Mouse (Mus musculus) gastrocnemius, postnatal 14 days (tissue): ENCODE data around the gene Gm26965. TPM values are rescaled to one million over a fixed set of nuclear protein-coding genes. Genes with fewer than 3 reads are reported as not detected.
"Not testable (repeated sequence)": the region's sequence is repeated elsewhere in the genome, so short reads cannot be mapped to it uniquely, and the experiment has no call there.

Experiments
- DNase-seq: peaks from one replicate; pipeline ENCODE4 v3.0.0; 2021; ENCODE audit warnings: mixed read lengths
- intact Hi-C: fragments of 180-260 bp; cut with DNase I; formaldehyde crosslinking; loops from one replicate; pipeline ENCODE4 v1.15.1; 2025; ENCODE audit warnings: low total_unique reads
- long read RNA-seq, 2 experiments: library from polyadenylated mRNA; stranded (forward); transcript quantifications; one replicate each; pipeline ENCODE4 v2.0.0; 2021
- total RNA-seq, 2 experiments: library from RNA; stranded (reverse); gene quantifications; 2 replicates each; pipeline ENCODE4 v1.2.3; 2021

The Gm26965 gene
- under 1 TPM in 1 of 2 experiments, not detected in 1; 0.23 TPM for total RNA-seq
- long read RNA-seq, experiment 1 = 0 reads
- long read RNA-seq, experiment 2 = 0 reads

DNA sequence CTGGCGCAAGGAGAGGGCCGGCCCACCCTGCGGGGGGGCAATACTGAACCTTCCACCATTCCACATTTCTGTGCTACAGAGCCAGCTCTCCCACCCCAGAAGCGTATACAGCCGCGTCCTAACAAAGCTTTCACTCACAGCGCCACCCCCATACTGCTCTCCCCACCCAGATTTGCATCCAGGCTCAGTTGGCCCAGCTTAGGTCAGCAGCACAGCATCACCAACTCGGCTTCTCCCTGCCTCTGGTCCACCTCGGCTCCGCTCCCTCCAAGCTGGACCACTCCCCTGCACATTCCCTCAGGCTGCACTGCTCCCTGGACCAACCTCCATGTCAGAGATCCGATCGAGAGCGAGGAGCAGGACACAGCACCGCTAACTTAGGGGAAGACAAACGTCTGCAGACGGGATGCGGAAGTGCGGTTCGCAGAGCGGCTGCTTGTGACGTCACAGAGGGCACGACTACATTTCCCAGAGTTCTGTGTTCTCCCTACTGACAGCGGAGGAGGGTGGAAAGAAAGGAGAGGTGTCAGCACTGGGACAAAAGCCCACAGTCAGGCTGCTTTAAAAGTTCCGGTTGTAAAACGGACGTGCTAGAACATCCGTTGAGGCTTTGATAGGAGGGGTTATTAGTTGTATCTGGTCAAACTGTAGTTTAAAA, at the start of gene Gm26965, which contains the start of gene Zfp87:
Gm26965 (minus strand) TSS at position 399 of the 658 bp plus-strand sequence.
Zfp87 (minus strand) TSS at position 425 of the 658 bp plus-strand sequence.
- intact Hi-C loops = no loop called here
- DNase-seq = peak; percentile 90

- no peak for DNase-seq
- intact Hi-C loops = no loop called here
Measured at GRCm38 (mm10) chr13:67572591-67573189, 46.7 kb upstream of the Gm26965 start.

GRCm38 (mm10) chr13:67553730-67554129, 27.8 kb upstream of the Gm26965 start, which contains the start of gene Zfp748:
Gene Zfp748, minus strand, starts transcription at chr13:67553830.
- no peak for DNase-seq
- intact Hi-C loops = no loop called here

DNA sequence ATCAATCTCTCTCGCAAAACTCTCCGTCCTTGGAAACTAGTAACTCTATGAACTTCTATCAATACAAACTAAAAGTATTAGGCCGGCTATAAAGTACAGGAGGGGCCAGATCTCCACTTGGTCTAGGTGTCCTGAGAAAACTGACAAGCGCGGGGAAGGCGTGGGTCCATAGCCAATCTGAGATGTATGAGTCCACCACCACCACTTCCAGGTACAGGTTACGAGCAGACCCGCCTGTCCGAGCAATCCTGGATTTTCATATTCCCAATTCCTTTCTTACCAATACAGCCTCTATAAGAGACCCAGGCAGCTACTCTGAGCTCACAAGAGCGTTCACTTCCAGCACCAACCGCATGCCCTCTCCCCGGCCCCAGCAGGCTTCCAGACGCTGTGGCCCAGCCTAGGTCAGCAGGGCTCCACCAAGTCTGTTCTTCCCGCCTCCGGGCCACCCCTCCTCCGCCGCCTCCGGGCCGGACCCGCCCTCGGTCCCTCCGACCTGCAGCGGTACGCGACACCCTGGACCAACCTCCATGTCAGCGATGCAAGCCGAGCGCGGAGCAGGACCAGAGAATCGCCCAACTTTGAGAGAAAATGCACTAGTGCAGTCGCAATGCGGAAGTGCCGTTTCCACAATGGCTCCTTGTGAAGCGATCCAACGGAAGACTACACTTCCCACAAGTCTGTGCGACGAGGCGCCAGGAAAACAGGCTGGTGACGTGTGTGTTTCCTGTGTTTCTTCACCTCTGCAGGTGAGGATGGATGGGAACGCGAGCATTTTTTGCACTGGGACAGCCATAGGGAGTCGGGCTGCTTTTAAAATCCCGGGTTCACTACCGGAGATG, 26.8 kb upstream of the Gm26965 start:
- DNase-seq = peak; percentile 74
- intact Hi-C loops = no loop called here

DNA sequence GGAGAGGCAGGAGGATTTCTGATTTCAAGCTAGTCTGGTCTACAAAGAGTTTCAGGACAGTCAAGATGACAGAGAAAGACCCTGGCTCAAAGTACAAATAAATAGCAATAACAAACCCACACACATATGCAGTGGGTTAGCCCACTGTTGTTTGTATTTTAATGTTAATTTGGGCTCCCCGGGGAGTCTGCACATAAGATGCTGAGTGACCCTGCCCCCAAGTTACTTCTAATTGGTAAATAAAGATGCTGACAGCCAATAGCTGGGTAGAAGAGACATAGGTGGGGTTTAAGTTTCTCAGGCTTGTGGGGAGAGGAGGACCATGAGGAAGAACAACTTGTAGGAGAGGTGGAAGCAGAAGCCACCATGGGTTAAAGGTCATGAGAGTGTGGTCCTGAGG, 20.0 kb upstream of the Gm26965 start:
- intact Hi-C loops = no loop called here
- no peak for DNase-seq

- intact Hi-C loops = no loop called here
- no peak for DNase-seq
Measured at GRCm38 (mm10) chr13:67527049-67527730, 1.2 kb upstream of the Gm26965 start.

GRCm38 (mm10) chr13:67500908-67501307, 25.0 kb downstream of the Gm26965 start:
- no peak for DNase-seq
- intact Hi-C loops = no loop called here

DNA sequence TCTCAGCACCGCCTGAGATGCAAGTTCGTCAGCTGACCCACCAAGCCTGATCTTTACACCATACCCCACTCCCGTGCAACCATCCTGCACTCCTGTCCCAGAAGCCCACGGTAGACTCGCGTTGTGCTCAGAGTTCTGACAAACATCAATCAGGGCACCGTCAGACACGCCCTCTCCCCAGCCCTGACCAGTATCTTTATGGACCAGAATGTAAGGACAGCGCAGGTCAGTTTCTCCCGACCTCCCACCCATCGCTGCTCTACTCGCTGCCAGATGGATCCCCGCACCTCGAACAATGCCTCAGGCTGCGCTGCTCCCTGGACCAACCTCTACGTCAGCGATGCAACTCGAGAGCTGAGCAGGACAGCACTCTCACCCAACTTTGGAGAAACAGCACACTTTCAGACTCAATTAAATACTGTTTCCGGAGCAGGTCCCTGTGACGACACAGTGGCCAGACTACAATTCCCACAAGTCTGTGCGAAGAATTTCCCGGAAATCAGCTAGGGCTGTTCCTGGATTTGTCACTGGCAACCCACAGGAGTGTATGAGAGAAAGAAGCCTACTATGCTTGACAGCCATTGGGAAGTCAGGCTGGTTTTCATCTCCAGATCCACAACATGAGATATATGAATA, 25.7 kb downstream of the Gm26965 start, which contains the start of gene Zfp58:
Zfp58 (minus strand) TSS at position 472 of the 636 bp plus-strand sequence.
- intact Hi-C loops = no loop called here
- DNase-seq = peak; percentile 74

DNA sequence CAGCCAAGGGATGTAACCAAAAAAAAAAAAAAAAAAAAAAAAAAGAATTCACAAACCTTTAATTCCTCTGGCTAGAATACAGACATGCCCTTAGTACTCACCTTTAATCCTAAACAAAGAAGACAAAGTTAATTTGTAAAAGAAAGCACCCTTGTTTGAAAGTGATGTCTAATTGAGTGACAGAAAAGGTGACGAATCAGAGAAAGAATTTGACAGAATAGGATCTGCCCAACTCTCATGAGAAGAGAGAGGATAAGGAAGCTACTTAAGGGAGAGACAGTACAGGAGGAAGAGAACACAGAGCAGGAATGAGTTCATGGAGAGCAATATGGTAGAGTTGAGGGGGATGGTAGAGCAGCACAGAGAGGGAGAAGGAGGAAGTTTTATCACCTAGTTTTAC, 30.3 kb downstream of the Gm26965 start:
- intact Hi-C loops = no loop called here
- DNase-seq = no peak

DNA sequence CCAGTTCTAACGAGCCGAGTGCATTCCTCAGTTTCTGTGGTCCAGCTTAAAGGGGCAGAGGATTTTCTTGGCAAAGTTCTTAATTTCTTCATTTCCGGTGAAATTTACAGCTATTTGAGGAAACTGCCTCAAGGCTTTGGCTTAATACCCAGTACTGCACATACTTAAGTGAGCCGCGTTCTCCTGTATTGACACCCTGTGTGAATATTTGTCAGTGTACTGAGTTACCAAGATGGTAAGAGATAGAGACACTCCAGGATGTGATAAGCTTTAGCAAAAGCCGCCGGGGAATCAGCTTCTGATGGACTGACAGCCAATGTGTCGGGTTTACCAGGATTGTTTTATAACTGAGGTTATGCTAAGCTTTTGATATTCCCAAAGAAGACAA, 41.5 kb downstream of the Gm26965 start:
- intact Hi-C loops = no loop called here
- no peak for DNase-seq

- peak; percentile 84 for DNase-seq
- intact Hi-C loops = no loop called here
Measured at GRCm38 (mm10) chr13:67483625-67484423, 42.1 kb downstream of the Gm26965 start, which contains the start of gene Zfp874b. Gene Zfp874b, minus strand, starts transcription at chr13:67484258.

DNA sequence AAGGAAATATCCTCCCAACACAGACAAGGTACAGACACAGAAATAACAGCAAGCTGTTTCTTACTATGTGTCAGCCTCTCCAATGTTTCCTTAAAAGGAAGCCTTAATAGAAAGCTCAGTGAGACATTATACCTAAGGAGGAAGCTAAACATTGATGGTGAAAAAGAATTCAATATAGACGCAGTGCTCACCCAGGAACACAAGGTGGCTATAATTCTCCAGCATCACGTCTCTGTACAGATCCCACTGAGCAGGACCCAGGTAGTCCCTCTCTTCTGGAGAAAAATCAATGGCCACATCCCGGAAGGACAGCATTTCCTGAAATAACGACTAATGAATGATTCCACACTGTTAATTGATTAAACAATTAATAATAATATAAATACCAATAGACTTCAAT, 44.4 kb downstream of the Gm26965 start:
- intact Hi-C loops = no loop called here
- DNase-seq = no peak

DNA sequence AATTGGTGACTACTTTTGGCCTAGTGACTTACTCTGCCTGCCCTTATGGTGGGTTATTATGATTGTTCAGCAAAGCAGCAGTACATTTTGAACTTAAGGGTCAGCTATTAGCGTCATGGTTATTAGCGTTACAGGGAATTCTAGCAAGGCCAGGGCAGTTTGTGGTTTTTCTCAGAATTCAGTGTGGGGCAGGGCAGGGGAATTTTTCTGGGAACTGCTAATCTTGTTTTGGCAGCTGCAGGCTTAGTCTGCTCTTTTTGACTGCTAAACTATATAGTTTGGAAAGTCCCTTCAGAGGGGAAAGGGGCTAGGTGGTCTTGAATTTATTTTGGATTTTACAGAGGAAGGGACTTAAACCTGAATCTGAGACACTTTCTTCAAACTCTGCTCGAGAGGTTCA, 56.7 kb downstream of the Gm26965 start:
- intact Hi-C loops = no loop called here
- DNase-seq = no peak

DNA sequence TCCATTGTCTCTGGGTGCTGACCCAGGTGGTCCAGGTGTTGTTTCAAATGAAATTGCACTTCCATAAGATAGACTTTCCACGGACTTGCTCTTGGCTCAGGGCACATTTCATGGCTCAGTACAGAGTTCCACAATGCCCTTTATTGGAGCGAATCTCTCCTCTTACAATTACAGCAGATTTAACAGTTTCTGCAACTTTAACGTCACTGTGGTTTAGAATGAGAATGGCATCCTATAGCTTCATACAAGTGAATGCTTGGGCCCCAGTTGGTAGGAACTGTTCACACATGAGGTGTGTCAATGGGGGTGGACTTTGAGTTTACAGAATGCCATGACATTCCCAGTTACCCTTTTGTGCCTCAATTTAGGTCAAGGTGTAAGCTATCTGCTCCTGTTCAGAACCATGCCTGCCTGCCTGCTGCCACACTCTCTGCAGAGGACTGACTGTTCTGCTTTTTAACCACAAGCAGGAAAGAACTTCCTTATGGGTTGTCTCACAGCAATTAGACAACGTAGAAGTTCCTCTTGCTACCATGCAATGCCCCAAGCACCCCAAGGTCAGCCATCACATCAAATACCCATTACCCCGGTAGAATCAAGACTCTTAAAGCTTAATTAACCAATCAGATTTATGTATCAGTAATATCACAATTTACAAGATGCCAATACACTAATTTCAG, 62.3 kb downstream of the Gm26965 start:
- intact Hi-C loops, DNase-seq: not testable (repeated sequence)

- DNase-seq = no peak
- intact Hi-C loops = no loop called here
Measured at GRCm38 (mm10) chr13:67452021-67452309, 74.0 kb downstream of the Gm26965 start.

DNA sequence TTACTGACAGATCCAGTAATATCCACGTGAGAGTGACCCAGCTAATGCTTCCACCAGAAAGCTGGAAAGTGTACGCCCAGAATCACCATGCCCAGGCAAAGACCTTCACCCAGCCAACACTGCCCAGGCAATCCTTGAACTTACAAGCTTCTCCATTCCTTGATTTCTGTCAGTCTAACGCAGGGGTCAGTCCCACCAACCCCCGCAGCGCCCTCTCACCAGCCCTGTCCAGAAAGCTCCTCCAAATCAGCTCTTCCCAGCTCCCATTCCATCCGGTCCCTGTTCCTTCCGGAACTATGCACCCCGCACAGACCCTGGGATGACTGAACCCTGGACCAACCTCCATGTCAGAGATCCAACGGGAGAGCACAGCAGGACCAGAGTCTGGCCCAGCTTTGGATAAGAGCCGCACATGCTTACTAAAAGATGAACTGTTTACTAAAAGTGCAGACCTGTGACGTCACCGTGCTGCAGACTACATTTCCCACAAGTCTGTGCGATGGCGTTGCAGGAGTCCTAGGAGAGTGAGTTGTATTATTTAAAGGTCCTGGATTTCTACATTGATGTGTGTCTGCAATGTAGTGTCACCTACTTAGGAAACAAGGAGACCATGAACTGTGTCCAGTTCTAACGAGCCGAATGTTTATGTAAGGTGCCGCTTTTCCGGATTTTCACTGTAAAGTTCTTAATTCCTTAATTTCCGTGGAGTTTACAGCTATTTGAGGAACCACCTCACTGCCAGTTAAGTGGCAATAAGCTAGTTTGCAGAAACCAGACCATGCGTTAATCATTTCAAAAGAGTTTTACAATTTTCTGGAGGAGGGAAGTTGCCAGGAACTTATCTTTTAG, 74.6 kb downstream of the Gm26965 start, which contains the start of gene Zfp874a:
Zfp874a (minus strand) TSS at position 453 of the 849 bp plus-strand sequence.
- peak; percentile 88 for DNase-seq
- intact Hi-C loops = no loop called here
